ENCODE assay signal across 25 mouse cellular contexts in the genomic region with DNA sequence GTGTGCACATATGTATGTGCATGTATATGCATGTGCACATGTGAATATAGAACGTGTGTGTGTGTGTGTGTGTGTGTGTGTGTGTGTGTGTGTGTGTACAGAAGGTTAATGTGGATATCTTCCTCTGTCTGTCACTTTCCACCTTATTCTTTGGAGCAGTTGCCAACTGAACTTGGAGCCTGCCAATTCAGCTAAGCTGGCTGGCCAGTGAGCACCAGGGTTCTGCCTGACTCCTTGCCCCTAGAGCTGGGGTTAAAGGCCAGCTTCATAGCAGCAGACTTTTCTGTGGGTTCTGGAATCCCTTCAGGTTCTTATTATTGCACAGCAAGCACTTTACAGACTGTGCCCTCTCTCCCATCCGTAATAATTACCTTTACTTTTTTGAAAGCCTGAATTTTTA.
"Had no signal": no experiment of that assay in that cellular context is flagged by ENCODE, and none has a peak within 500 bp of the region (broad histone marks: within the 10 kb centered on the region; RNA-seq: fewer than 3 reads in every experiment).

No protein-coding gene starts in this region.

- H3K9me3 ChIP-seq: heart, embryonic 10.5 days; heart, embryonic 12.5 days; hindbrain, embryonic 10.5 days; hindbrain, embryonic 12.5 days; intestine, embryonic 15.5 days; limb, embryonic 10.5 days; limb, embryonic 12.5 days; liver, embryonic 13.5 days; liver, embryonic 15.5 days had no signal

- H3K36me3 ChIP-seq: heart, embryonic 10.5 days; heart, embryonic 12.5 days; hindbrain, embryonic 10.5 days; hindbrain, embryonic 12.5 days; intestine, embryonic 15.5 days; limb, embryonic 10.5 days; limb, embryonic 12.5 days; liver, embryonic 13.5 days; liver, embryonic 15.5 days had no signal

- DNase-seq: gastrocnemius, adult 2 months; gastrocnemius, postnatal 10 days; gastrocnemius, postnatal 25 days; heart, adult 18-20 months; heart, postnatal 10 days; heart, postnatal 4 days; liver; liver, embryonic 13.5 days; liver, postnatal 0 days had no signal

- H3K27ac ChIP-seq: gastrocnemius, adult 2 months; heart, embryonic 10.5 days; hindbrain, embryonic 10.5 days; hindbrain, embryonic 12.5 days; hindbrain, embryonic 14.5 days; intestine, embryonic 15.5 days; layer of hippocampus, adult 2 months; left cerebral cortex, adult 2 months; limb, embryonic 10.5 days; limb, embryonic 12.5 days; liver, embryonic 13.5 days; liver, embryonic 15.5 days had no signal

- ATAC-seq: forebrain, embryonic 16.5 days; hindbrain, embryonic 16.5 days; inflammation-experienced regulatory T-cells, adult 6 months; intestine, embryonic 15.5 days; intestine, postnatal 0 days; liver, postnatal 0 days had no signal

- H3K9ac ChIP-seq: heart, embryonic 12.5 days; hindbrain, embryonic 12.5 days; hindbrain, embryonic 14.5 days; intestine, embryonic 15.5 days; limb, embryonic 12.5 days; liver, embryonic 13.5 days; liver, embryonic 15.5 days; liver, postnatal 0 days had no signal

- H3K4me1 ChIP-seq: heart, embryonic 10.5 days; heart, embryonic 12.5 days; hindbrain, embryonic 10.5 days; hindbrain, embryonic 12.5 days; intestine, embryonic 15.5 days; limb, embryonic 12.5 days; liver, embryonic 13.5 days; liver, embryonic 15.5 days had no signal

- H3K27me3 ChIP-seq: heart, embryonic 12.5 days; hindbrain, embryonic 12.5 days; intestine, embryonic 15.5 days; limb, embryonic 12.5 days; liver, embryonic 13.5 days; liver, embryonic 15.5 days had no signal

- H3K4me2 ChIP-seq: heart, embryonic 12.5 days; hindbrain, embryonic 12.5 days; hindbrain, embryonic 14.5 days; intestine, embryonic 15.5 days; limb, embryonic 12.5 days; liver, embryonic 11.5 days; liver, embryonic 13.5 days; liver, embryonic 15.5 days had no signal

- H3K4me3 ChIP-seq: gastrocnemius, adult 2 months; heart, embryonic 10.5 days; heart, embryonic 12.5 days; hindbrain, embryonic 10.5 days; hindbrain, embryonic 12.5 days; intestine, embryonic 15.5 days; layer of hippocampus, adult 2 months; left cerebral cortex, adult 2 months; limb, embryonic 10.5 days; limb, embryonic 12.5 days; liver, embryonic 13.5 days; liver, embryonic 15.5 days had no signal
